Mouse (Mus musculus) heart, embryonic 16.5 days (tissue): ENCODE measurements around the gene Sesn1. TPM values are rescaled to one million over a fixed set of nuclear protein-coding genes. Genes with fewer than 3 reads are reported as not detected.
"Not testable (repeated sequence)": the region's sequence is repeated elsewhere in the genome, so short reads cannot be mapped to it uniquely, and the experiment has no call there.

Experiments used
- ATAC-seq: fragments of 200-750 bp; cut with Nextera tagmentation; replicated peaks from 2 replicates; pipeline ENCODE4 v1.8.0; 2017; ENCODE audit warnings: moderate number of reproducible peaks; ENCODE audit not compliant: insufficient read depth, low FRiP score; ENCODE audit errors: extremely low read depth
- H3K27ac ChIP-seq: fragments of 300-500 bp; sonication (generic); 2 replicates; pipeline ENCODE4 v1.5.1; 2014; ENCODE audit warnings: mild to moderate bottlenecking, low read length, control low read depth, moderate library complexity
- H3K27me3 ChIP-seq: fragments of 300-500 bp; sonication (generic); 2 replicates; pipeline ENCODE4 v1.6.1; 2014; ENCODE audit warnings: low read length, mixed read lengths; ENCODE audit not compliant: control insufficient read depth, insufficient read depth
- H3K36me3 ChIP-seq: fragments of 300-500 bp; sonication (generic); 2 replicates; pipeline ENCODE4 v1.6.1; 2014; ENCODE audit not compliant: control insufficient read depth, insufficient read depth
- H3K4me1 ChIP-seq: fragments of 300-500 bp; sonication (generic); 2 replicates; pipeline ENCODE4 v1.6.1; 2014; ENCODE audit warnings: low read length, mixed read lengths; ENCODE audit not compliant: control insufficient read depth, insufficient read depth
- H3K4me2 ChIP-seq: fragments of 300-500 bp; sonication (generic); 2 replicates; pipeline ENCODE4 v1.6.1; 2014; ENCODE audit warnings: low read depth, mild to moderate bottlenecking, control low read depth, low read length
- H3K4me3 ChIP-seq: fragments of 300-500 bp; sonication (generic); 2 replicates; pipeline ENCODE4 v1.5.1; 2014; ENCODE audit warnings: mild to moderate bottlenecking, control low read depth, low read length
- H3K9ac ChIP-seq: fragments of 300-500 bp; sonication (generic); 2 replicates; pipeline ENCODE4 v1.6.1; 2014; ENCODE audit warnings: low read length, control low read depth
- H3K9me3 ChIP-seq: fragments of 300-500 bp; sonication (generic); replicated peaks from 2 replicates; pipeline ENCODE4 v1.6.1; 2016; ENCODE audit warnings: low read length; ENCODE audit not compliant: control insufficient read depth
- WGBS: fragments of 180-500 bp; shearing (Covaris S2); extraction: QIAGEN DNeasy Blood & Tissue Kit; methylation state at CpG from one replicate; pipeline ENCODE4 v1.1.7; 2014; 5-methylcytosine and 5-hydroxymethylcytosine counted together
- polyA plus RNA-seq: library from polyadenylated mRNA; unstranded; fragments of >200 nt; fragmentation: Nextera tagmentation; extraction: Ambion mirVana; gene quantifications from 2 replicates; pipeline ENCODE4 v1.2.1, GENCODE M21; 2015

Gene Sesn1
- polyA plus RNA-seq, 1 experiment from 2014 or later, result 45.2 TPM

DNA sequence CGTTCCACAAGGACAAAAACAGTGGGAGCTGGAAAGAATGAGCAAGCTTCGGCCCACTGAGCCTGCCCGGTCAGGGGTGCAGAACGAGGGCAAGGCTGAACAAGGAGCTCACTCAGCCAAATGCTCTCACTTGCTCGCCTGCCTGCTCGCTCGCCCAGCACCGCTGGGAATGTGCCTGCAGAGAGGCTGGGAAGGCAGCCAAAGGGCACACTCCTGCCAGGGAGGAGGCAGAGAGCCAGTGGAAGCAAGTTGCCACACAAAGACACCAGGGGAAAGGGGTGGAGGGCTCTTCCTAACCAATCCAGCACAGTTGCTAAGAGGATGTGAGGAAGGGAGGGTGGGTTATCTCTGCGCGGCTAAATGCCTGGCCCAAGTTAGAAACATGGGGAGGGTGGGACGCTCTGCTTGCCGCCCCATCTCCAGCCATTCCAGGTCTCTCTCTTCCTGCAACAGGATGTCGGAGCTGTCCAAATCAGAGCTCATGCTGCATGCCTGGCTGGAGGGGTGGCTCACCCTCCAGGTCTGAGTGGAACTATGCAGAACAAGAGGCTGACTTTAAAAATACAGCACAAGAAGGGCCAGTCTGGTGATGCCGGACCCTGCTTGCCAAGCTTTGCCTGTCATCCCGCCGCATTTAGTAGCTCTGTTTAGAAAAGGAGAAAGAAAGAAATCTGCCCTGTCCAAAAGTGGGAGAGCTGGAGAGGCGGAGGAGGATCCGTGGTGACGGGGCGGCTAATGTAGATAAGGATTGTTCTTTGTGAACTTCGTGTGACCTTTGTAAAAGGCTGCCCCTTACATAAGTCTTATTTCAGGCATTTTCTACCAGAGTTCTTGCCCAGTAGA is 125.1 kb downstream of the Sesn1 start:
- Histone ChIP-seq H3K9ac (peak overlapping the region; percentile 68), H3K9me3 (no peaks in the 10 kb centered on the region), H3K4me2 (peak overlapping the region; percentile 65), H3K4me3 (peak overlapping the region; percentile 40), H3K36me3 (no peaks in the 10 kb centered on the region), H3K27me3 (no peaks in the 10 kb centered on the region), H3K27ac (peak overlapping the region; percentile 97), H3K4me1 (peaks cover 59% of the 10 kb centered on the region)
- WGBS, result 7% methylated on average over 21 of the region's 21 CpGs
- ATAC-seq, result peak; percentile 94

- no peak for ATAC-seq
- Histone ChIP-seq H3K9ac (peak overlapping the region; percentile 54), H3K4me3 (peak overlapping the region; percentile 40), H3K27me3 (no peaks in the 10 kb centered on the region), H3K4me1 (peaks cover 59% of the 10 kb centered on the region), H3K36me3 (no peaks in the 10 kb centered on the region), H3K9me3 (no peaks in the 10 kb centered on the region), H3K27ac (peak overlapping the region; percentile 97), H3K4me2 (peak overlapping the region; percentile 65)
These were observed 125.7 kb downstream of the Sesn1 start for GRCm38 (mm10) chr10:41935476-41935829.

- H3K36me3 ChIP-seq, result no peaks in the 10 kb centered on the region
- WGBS, result 46% methylated on average over 4 of the region's 4 CpGs
- H3K27ac ChIP-seq, result peak overlapping the region; percentile 97
- no peak overlapping the region for H3K4me2 ChIP-seq
- H3K9ac ChIP-seq, result no peak overlapping the region
- ATAC-seq, result no peak
- peaks cover 55% of the 10 kb centered on the region for H3K4me1 ChIP-seq
- H3K9me3 ChIP-seq, result no peaks in the 10 kb centered on the region
- H3K27me3 ChIP-seq, result no peaks in the 10 kb centered on the region
- H3K4me3 ChIP-seq, result no peak overlapping the region
These were observed 126.4 kb downstream of the Sesn1 start for GRCm38 (mm10) chr10:41936100-41936499.

DNA sequence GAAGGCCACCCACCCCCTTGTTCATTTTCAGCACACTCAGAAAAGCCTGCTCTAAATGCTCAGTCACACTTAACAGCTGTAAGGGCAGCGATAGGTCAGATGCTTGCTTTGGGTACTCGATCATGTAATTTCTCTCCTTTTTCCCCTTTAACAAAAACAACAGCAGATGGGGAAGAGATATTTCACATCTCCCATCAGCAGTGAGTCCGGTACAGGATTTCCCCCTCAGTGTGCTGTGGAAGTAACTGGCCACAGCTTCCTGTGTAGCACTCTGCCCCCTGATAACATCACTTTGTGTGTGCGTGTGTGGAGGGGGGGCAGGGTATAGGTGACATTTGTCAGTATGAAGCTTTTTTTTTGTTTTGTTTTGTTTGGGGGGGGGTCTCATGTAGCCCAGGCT is 127.4 kb downstream of the Sesn1 start:
- no peak overlapping the region; the same call in 1 of the 2 replicates for H3K9ac ChIP-seq
- no peak overlapping the region for H3K4me2 ChIP-seq
- H3K9me3 ChIP-seq, result no peaks in the 10 kb centered on the region
- no peaks in the 10 kb centered on the region for H3K27me3 ChIP-seq
- no peak for ATAC-seq
- H3K27ac ChIP-seq, result peak overlapping the region; percentile 51
- 39% methylated on average over 4 of the region's 4 CpGs for WGBS
- H3K4me1 ChIP-seq, result peaks cover 45% of the 10 kb centered on the region
- no peak overlapping the region for H3K4me3 ChIP-seq
- H3K36me3 ChIP-seq, result no peaks in the 10 kb centered on the region

- no peaks in the 10 kb centered on the region for H3K9me3 ChIP-seq
- H3K4me1 ChIP-seq, result peaks cover 32% of the 10 kb centered on the region
- no peaks in the 10 kb centered on the region for H3K27me3 ChIP-seq
- no peak overlapping the region for H3K4me2 ChIP-seq
- H3K27ac ChIP-seq, result no peak overlapping the region
- WGBS, result 78% methylated on average over 4 of the region's 4 CpGs
- H3K4me3 ChIP-seq, result no peak overlapping the region
- no peak overlapping the region for H3K9ac ChIP-seq
- no peaks in the 10 kb centered on the region for H3K36me3 ChIP-seq
- no peak for ATAC-seq
These were observed 129.4 kb downstream of the Sesn1 start for GRCm38 (mm10) chr10:41939090-41939489.

DNA sequence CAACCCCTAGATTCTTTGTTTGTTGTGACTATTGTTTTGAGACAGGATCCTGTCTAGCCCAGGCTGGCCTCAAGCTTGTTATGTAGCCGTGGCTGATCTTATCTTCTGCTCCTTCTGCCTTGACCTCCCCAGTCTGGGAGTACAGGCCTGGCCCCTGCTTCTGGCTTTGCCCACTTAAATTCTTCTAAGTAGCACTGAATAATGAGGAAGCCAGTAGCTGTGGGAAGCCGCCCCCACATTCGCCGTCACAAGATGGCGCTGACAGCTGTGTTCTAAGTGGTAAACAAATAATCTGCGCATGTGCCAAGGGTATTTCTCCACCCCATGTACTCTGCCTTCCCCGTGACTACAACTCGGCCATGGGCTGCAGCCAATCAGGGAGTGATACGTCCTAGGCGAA is 142.6 kb downstream of the Sesn1 start:
- ATAC-seq, H3K4me2 ChIP-seq, H3K9ac ChIP-seq, H3K4me3 ChIP-seq, H3K27me3 ChIP-seq, H3K9me3 ChIP-seq, H3K27ac ChIP-seq, H3K36me3 ChIP-seq, H3K4me1 ChIP-seq: not testable (repeated sequence)
- WGBS, result 87% methylated on average over 6 of the region's 10 CpGs

DNA sequence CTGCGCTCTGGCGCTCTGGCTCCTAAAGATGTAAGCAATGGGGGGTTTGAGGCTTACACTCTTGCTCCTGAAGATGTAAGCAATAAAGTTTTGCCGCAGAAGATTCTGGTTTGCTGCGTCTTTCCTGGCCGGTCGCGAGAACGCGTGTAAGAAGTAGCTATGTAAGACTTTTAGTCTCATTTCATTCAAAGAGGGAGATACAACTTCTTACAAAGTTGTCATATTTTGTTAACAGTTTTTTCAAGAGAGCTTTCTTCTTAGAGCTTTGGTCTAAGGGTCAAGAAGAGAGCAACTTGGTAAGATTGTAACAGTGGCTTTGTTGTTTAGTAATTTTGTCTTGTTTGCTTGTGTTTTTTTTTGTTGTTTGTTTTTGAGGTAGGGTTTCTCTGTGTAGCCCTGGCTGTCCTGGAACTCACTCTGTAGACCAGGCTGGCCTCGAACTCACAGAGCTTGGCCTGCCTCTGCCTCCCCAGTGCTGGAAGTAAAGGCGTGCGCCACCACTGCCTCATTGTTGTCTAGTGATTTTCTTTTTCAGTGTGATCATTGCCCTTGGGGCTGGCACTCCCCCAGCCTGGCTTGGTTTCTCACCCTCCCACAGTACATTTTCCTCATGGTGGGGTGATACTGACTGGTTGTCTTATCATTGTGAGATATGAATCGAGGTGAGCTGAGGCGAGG is 143.3 kb downstream of the Sesn1 start:
- ATAC-seq, result no peak
- Histone ChIP-seq H3K9ac (no peak overlapping the region), H3K36me3 (no peaks in the 10 kb centered on the region), H3K27me3 (no peaks in the 10 kb centered on the region), H3K9me3 (0 out of 2 replicates have a peak, but pooled peaks cover 2% of the 10 kb centered on the region), H3K27ac (no peak overlapping the region), H3K4me3 (no peak overlapping the region), H3K4me1 (no peaks in the 10 kb centered on the region), H3K4me2 (no peak overlapping the region)
- WGBS, result 91% methylated on average over 14 of the region's 14 CpGs

DNA sequence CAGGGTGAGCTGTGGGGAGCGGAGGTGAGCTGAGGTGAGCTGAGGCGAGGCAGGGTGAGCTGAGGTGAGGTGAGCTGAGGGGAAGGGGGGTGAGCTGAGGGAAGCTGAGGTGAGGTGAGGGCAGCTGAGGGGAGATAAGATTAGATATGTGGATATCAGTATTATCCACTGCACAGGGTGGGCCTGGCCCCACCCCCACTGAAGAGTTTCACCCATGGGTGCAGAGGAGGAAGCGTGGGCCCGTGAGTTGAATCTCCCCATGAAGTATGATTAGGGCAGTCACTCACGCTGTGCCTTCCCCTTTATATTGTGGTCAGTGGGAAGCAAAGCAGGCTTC is 143.8 kb downstream of the Sesn1 start:
- Histone ChIP-seq H3K4me3 (no peak overlapping the region), H3K9me3 (0 out of 2 replicates have a peak, but pooled peaks cover 2% of the 10 kb centered on the region), H3K4me1 (no peaks in the 10 kb centered on the region), H3K27ac (no peak overlapping the region), H3K36me3 (no peaks in the 10 kb centered on the region), H3K4me2 (no peak overlapping the region), H3K27me3 (no peaks in the 10 kb centered on the region), H3K9ac (no peak overlapping the region)
- no peak for ATAC-seq
- 91% methylated on average over 5 of the region's 5 CpGs for WGBS

DNA sequence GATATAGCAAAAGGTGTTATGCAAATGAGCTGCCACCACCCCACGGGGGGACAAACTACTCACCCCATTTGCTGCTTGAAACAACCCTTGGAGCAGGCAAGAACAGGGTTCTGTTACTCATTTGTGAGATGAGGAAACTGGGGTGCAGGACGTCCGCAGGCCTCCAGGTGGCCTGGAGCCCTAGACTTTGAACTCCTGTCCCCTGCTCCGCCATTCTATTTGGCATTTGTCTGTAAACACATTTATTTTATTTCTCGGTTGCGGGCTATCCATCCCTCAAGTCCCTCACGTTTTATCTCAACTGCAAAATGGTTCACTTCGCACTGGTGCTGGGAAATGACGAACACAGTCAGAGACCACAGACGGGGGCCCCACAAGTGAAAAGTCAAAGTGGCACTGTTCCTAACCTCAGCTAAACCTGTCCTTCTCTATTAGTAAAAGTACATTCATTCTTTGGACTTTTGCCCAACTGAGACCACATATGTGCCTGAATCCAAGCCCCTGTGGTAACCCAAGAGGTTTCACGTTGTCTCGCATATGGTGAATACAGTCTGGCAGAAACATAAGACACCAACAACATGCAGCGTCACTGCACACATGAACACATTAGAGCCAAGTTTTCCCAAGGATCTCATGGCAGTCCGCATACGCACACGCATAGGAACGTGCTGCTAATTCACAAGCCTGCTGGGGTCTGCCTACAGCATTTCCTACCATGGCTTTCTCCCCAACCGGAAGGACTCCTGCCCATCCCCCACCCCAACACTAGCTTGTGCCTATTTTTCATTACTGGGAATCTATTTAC is 147.9 kb downstream of the Sesn1 start:
- Histone ChIP-seq H3K27me3 (no peaks in the 10 kb centered on the region), H3K9ac (no peak overlapping the region), H3K4me2 (no peak overlapping the region), H3K9me3 (0 out of 2 replicates have a peak, but pooled peaks cover 2% of the 10 kb centered on the region), H3K36me3 (no peaks in the 10 kb centered on the region), H3K27ac (no peak overlapping the region), H3K4me1 (no peaks in the 10 kb centered on the region), H3K4me3 (no peak overlapping the region)
- no peak for ATAC-seq
- 84% methylated on average over 18 of the region's 18 CpGs for WGBS
